Mouse (Mus musculus) liver, postnatal 0 days (tissue): ENCODE measurements around the gene Olfr148.

Source experiments
- CTCF ChIP-seq: sonication (generic); IDR thresholded peaks from 2 replicates; pipeline ENCODE4 v1.5.1; 2016; ENCODE audit warnings: antibody characterized with exemption, low read depth
- EP300 ChIP-seq: IDR thresholded peaks from 2 replicates; pipeline ENCODE4 v1.6.1; 2016; ENCODE audit warnings: antibody characterized with exemption, low read depth, mild to moderate bottlenecking

DNA sequence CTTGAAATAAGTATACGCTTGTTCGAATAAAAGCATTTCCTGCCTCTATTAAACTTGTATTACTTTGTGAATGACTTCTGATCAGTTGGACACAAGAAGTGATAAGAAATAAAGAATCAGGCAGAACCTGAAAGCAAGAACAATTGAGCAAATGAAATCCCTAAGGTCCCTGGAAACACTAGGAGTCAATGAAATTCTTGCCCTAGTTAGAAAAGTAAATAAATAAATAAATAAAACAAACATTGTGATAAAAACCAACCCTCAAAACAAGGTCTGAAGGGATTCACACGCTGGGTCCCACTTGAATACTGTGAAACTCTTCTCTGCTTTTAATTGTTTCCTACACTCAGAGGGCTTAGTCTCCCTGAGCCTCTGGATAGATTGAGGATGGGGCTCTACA, at the start of gene Olfr148:
- no peak for TF ChIP-seq EP300
- no peak for TF ChIP-seq CTCF
